Mouse (Mus musculus): ENCODE results near the gene Ccdc9. TPM values are rescaled to one million over a fixed set of nuclear protein-coding genes. Genes with fewer than 3 reads are reported as not detected.

The Ccdc9 gene
- total and polyA plus RNA-seq, 3 experiments = 8.1 to 133 (median 66.0) TPM

GRCm38 (mm10) chr7:16254195-16254594 is 32.4 kb downstream of the Ccdc9 start:
- Histone ChIP-seq H3K36me3 (replicated peaks) (no peaks in the 10 kb centered on the region), H3K4me3 (ENCODE audit: low read depth, low read length) (no peak overlapping the region), H3K27me3 (ENCODE audit: insufficient read depth, low read length) (peaks cover 12% of the 10 kb centered on the region), H3K9me3 (replicated peaks) (no peaks in the 10 kb centered on the region), H3K4me1 (ENCODE audit: insufficient read depth, low read depth, low read length) (no peaks in the 10 kb centered on the region)
- TF ChIP-seq GATA1 (IDR thresholded peaks at IDR 0.05; ENCODE audit: borderline replicate concordance, low read length) = no peak
- no peak for TF ChIP-seq TAL1 (conservative IDR thresholded peaks at IDR 0.05; ENCODE audit: low read depth, low read length)
- no peak for TF ChIP-seq GATA2 (IDR thresholded peaks at IDR 0.05; ENCODE audit: borderline replicate concordance, low read depth, low read length)
- TF ChIP-seq POLR2AphosphoS5 (IDR thresholded peaks at IDR 0.05; ENCODE audit: insufficient replicate concordance, low read depth, low read length) = no peak
- TF ChIP-seq CTCF (IDR thresholded peaks at IDR 0.05; ENCODE audit: low read depth, low read length) = no peak
- ATAC-seq (ENCODE audit: extremely low read depth, insufficient number of reproducible peaks, low FRiP score, poor library complexity, severe bottlenecking) (no peak), DNase-seq (ENCODE audit: low spot score) (no peak)

GRCm38 (mm10) chr7:16250687-16251086 is 35.9 kb downstream of the Ccdc9 start:
- Histone ChIP-seq H3K4me1 (ENCODE audit: insufficient read depth, low read depth, low read length) (no peaks in the 10 kb centered on the region), H3K9me3 (replicated peaks) (no peaks in the 10 kb centered on the region), H3K27me3 (ENCODE audit: insufficient read depth, low read length) (peaks cover 8% of the 10 kb centered on the region), H3K36me3 (replicated peaks) (no peaks in the 10 kb centered on the region), H3K4me3 (ENCODE audit: low read depth, low read length) (no peak overlapping the region)
- TF ChIP-seq POLR2AphosphoS5 (IDR thresholded peaks at IDR 0.05; ENCODE audit: insufficient replicate concordance, low read depth, low read length) = no peak
- no peak for TF ChIP-seq GATA2 (IDR thresholded peaks at IDR 0.05; ENCODE audit: borderline replicate concordance, low read depth, low read length)
- ATAC-seq (ENCODE audit: extremely low read depth, insufficient number of reproducible peaks, low FRiP score, poor library complexity, severe bottlenecking) (no peak), DNase-seq (ENCODE audit: low spot score) (no peak)

GRCm38 (mm10) chr7:16245958-16246357 is 40.6 kb downstream of the Ccdc9 start:
- Histone ChIP-seq H3K4me3 (ENCODE audit: low read depth, low read length) (no peak overlapping the region), H3K9me3 (replicated peaks) (no peaks in the 10 kb centered on the region), H3K36me3 (replicated peaks) (no peaks in the 10 kb centered on the region), H3K4me1 (ENCODE audit: insufficient read depth, low read depth, low read length) (no peaks in the 10 kb centered on the region), H3K27me3 (ENCODE audit: insufficient read depth, low read length) (peaks cover 5% of the 10 kb centered on the region)
- DNase-seq (ENCODE audit: low spot score) (no peak), ATAC-seq (ENCODE audit: extremely low read depth, insufficient number of reproducible peaks, low FRiP score, poor library complexity, severe bottlenecking) (no peak)
- no peak for TF ChIP-seq POLR2AphosphoS5 (IDR thresholded peaks at IDR 0.05; ENCODE audit: insufficient replicate concordance, low read depth, low read length)
- no peak for TF ChIP-seq GATA2 (IDR thresholded peaks at IDR 0.05; ENCODE audit: borderline replicate concordance, low read depth, low read length)
- no peak for TF ChIP-seq TAL1 (conservative IDR thresholded peaks at IDR 0.05; ENCODE audit: low read depth, low read length)
- no peak for TF ChIP-seq GATA1 (IDR thresholded peaks at IDR 0.05; ENCODE audit: borderline replicate concordance, low read length)
- TF ChIP-seq CTCF (IDR thresholded peaks at IDR 0.05; ENCODE audit: low read depth, low read length) = no peak

GRCm38 (mm10) chr7:16244067-16244466 is 42.5 kb downstream of the Ccdc9 start, which contains the start of gene C5ar2:
TSS of gene C5ar2 (minus strand) at chr7:16244154.
- ATAC-seq (ENCODE audit: extremely low read depth, insufficient number of reproducible peaks, low FRiP score, poor library complexity, severe bottlenecking) = no peak
- no peak for TF ChIP-seq GATA2 (IDR thresholded peaks at IDR 0.05; ENCODE audit: borderline replicate concordance, low read depth, low read length)
- TF ChIP-seq TAL1 (conservative IDR thresholded peaks at IDR 0.05; ENCODE audit: low read depth, low read length) = no peak
- no peak for TF ChIP-seq CTCF (IDR thresholded peaks at IDR 0.05; ENCODE audit: low read depth, low read length)
- TF ChIP-seq POLR2AphosphoS5 (IDR thresholded peaks at IDR 0.05; ENCODE audit: insufficient replicate concordance, low read depth, low read length) = no peak
- TF ChIP-seq GATA1 (IDR thresholded peaks at IDR 0.05; ENCODE audit: borderline replicate concordance, low read length) = no peak
- DNase-seq (ENCODE audit: low spot score) = no peak

GRCm38 (mm10) chr7:16242198-16242597 is 44.4 kb downstream of the Ccdc9 start:
- ATAC-seq (ENCODE audit: extremely low read depth, insufficient number of reproducible peaks, low FRiP score, poor library complexity, severe bottlenecking) (no peak), DNase-seq (ENCODE audit: low spot score) (no peak)
- no peaks in the 10 kb centered on the region for H3K9me3 ChIP-seq (replicated peaks)
- peaks cover 11% of the 10 kb centered on the region for H3K4me1 ChIP-seq (ENCODE audit: insufficient read depth, low read depth, low read length)
- no peak overlapping the region for H3K4me3 ChIP-seq (ENCODE audit: low read depth, low read length)
- TF ChIP-seq CTCF (IDR thresholded peaks at IDR 0.05; ENCODE audit: low read depth, low read length) (no peak), TAL1 (conservative IDR thresholded peaks at IDR 0.05; ENCODE audit: low read depth, low read length) (no peak), POLR2AphosphoS5 (IDR thresholded peaks at IDR 0.05; ENCODE audit: insufficient replicate concordance, low read depth, low read length) (no peak), GATA1 (IDR thresholded peaks at IDR 0.05; ENCODE audit: borderline replicate concordance, low read length) (no peak), GATA2 (IDR thresholded peaks at IDR 0.05; ENCODE audit: borderline replicate concordance, low read depth, low read length) (no peak)
- peaks cover 7% of the 10 kb centered on the region for H3K27me3 ChIP-seq (ENCODE audit: insufficient read depth, low read length)
- H3K36me3 ChIP-seq (replicated peaks) = no peaks in the 10 kb centered on the region

More at GRCm38 (mm10) chr7:16244067-16244466, 42.5 kb downstream of the Ccdc9 start, which contains the start of gene C5ar2:
- H3K9me3 ChIP-seq (replicated peaks) = no peaks in the 10 kb centered on the region
- no peak within 1 kb of the TSS for H3K4me3 ChIP-seq (ENCODE audit: low read depth, low read length)
- H3K4me1 ChIP-seq (ENCODE audit: insufficient read depth, low read depth, low read length) = peaks cover 9% of the 10 kb centered on the region
- no peaks in the 10 kb centered on the region for H3K36me3 ChIP-seq (replicated peaks)
- H3K27me3 ChIP-seq (ENCODE audit: insufficient read depth, low read length) = peaks cover 5% of the 10 kb centered on the region

- no peak for ATAC-seq (ENCODE audit: extremely low read depth, insufficient number of reproducible peaks, low FRiP score, poor library complexity, severe bottlenecking)
- peaks cover 10% of the 10 kb centered on the region for H3K27me3 ChIP-seq (ENCODE audit: insufficient read depth, low read length)
- no peak overlapping the region for H3K4me3 ChIP-seq (ENCODE audit: low read depth, low read length)
- TF ChIP-seq GATA1 (IDR thresholded peaks at IDR 0.05; ENCODE audit: borderline replicate concordance, low read length) (no peak), CTCF (IDR thresholded peaks at IDR 0.05; ENCODE audit: low read depth, low read length) (no peak), TAL1 (conservative IDR thresholded peaks at IDR 0.05; ENCODE audit: low read depth, low read length) (no peak), POLR2AphosphoS5 (IDR thresholded peaks at IDR 0.05; ENCODE audit: insufficient replicate concordance, low read depth, low read length) (no peak), GATA2 (IDR thresholded peaks at IDR 0.05; ENCODE audit: borderline replicate concordance, low read depth, low read length) (no peak)
- H3K9me3 ChIP-seq (replicated peaks) = no peaks in the 10 kb centered on the region
- no peak for DNase-seq (ENCODE audit: low spot score)
- peaks cover 11% of the 10 kb centered on the region for H3K4me1 ChIP-seq (ENCODE audit: insufficient read depth, low read depth, low read length)
- no peaks in the 10 kb centered on the region for H3K36me3 ChIP-seq (replicated peaks)
These were observed 44.8 kb downstream of the Ccdc9 start for GRCm38 (mm10) chr7:16241787-16242186.
